Mouse (Mus musculus): Measurements from ENCODE around the gene Tcn2.
"Not testable (repeated sequence)": the region's sequence is repeated elsewhere in the genome, so short reads cannot be mapped to it uniquely, and the experiment has no call there.

The Tcn2 gene

DNA sequence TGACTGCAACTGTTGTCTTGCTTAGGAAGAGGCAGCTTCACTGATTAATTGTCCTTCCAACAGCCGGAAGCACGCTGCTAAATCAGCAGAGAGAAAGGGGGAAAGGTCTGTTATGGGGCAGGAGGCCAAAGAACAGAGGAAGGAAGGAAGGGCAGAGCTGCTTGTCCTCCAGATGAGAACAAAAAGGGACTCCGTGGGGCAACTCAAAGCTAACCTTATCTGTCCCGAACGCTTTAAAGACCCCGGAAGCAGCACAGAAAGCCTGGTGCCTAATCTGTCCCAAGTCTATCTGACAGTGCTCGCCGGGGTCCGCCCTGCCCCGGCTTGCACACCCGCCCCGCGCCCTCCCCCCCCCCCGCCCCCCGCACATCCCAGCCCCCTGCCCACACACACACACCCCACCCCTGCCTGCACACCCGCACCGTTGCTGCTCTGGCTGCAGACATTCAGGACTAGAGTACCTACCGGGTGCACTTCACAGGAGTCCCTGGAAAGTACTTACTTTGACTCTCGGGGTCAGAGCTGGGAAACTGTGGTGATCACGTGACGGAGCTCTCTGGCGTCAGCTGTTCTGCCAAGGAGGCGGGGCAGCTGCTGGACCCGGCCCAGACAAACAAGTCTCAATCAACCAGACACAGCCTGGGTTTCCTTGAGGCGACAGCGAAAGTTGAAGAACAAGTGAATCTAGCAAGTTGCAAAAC is at the start of gene Tcn2:
TSS of gene Tcn2 (minus strand) at position 649 of the 701 bp plus-strand sequence.
- DNase-seq, result peak; percentile 96 to 98

DNA sequence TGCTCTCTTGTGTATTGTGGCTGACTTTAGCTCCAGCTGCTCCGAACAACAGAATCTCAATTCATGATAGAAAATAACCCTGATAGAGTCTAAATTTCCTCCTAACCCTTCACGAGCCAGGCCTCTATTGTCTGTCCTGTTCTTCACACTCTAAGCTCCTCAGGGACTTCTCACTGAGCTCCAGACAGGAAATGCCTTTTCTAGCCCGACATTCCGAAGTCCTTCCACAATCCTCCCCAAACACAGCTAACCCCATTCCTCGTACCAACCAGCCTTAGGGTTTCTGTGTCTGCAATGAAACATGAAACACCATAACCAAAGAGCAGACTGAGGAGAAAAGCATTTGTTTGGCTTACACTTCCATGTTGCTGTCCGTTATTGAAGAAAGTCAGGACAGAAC is 49.6 kb upstream of the Tcn2 start:
- no peak for DNase-seq

DNA sequence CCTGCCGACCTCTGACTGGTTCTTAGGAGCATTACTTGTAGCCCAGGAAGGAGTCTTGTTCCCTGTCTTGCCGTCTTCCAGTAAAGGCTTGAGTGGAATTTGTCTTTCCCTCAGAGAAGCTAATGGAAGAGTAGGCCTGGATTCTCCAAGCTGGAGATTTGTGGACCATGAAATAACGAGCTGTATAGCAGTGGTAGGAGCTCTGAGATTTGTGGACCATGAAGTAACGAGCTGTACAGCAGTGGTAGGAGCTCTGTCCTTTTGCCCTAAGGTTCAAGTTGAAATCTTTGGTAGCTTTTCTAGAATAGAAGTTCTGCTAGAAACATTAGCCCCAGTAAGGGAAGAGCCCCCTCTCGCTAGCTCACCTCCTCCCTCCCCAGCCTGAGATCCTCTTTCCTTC is 46.5 kb upstream of the Tcn2 start:
- peak in 1 of 2 experiments; percentile 48 for DNase-seq

DNA sequence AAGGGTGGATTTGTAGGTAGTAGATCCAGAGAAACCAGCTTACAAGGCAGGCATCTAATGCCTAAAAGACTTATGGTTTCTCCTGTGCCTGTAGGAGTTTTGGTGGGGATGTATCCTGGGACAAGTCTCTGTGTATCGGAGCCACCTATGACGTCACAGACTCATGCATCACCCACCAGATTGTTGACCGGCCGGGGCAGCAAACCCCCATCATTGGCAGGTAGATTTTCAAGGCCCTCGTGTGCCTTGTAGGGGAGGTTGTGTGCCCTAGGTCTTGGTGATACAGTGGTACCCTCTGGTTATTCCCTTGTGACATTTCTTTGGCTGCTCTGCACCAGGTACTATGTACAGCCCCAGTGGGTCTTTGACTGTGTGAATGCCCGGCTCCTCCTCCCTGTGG is 44.7 kb upstream of the Tcn2 start, which contains the start of gene 4930556J24Rik:
TSS of gene 4930556J24Rik (minus strand) at position 101 of the 400 bp plus-strand sequence.
- DNase-seq, result no peak

DNA sequence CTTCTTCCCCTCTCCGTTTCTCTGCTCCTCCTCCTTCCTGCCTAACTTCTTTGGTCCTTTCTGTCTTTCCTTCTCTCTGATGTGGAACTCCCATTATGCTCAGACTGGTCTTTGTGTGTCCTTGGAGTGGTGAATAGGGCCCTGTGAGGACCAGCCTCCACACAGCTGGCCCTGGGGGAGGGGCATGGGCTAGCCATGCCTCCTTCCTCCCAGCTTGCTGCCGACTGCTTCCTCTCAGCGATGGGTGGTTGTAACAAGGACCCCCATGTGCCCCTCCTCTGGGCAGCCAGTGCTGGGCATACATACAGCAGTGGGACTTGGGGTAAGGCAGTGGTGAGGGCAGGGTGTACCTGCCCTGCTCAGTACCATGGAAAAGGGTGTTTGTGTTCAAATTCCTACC is 42.4 kb upstream of the Tcn2 start:
- no peak for DNase-seq

DNA sequence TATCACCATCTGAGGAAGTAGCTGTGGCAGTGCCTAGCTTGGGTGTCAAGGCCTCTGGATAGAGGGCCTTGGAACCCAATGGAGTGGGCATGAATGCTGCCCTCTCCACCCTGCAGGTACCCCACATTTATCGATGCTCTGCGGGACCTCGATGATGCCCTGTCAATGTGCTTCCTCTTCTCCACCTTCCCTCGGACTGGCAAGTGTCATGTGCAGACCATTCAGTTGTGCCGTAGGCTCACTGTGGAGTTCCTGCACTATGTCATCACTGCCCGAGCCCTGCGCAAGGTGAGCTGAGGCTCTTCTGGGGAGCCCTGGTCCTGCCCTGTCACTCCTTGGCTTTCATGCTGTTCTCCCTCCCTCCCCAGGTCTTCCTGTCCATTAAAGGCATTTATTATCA is 41.1 kb upstream of the Tcn2 start:
- DNase-seq, result no peak

DNA sequence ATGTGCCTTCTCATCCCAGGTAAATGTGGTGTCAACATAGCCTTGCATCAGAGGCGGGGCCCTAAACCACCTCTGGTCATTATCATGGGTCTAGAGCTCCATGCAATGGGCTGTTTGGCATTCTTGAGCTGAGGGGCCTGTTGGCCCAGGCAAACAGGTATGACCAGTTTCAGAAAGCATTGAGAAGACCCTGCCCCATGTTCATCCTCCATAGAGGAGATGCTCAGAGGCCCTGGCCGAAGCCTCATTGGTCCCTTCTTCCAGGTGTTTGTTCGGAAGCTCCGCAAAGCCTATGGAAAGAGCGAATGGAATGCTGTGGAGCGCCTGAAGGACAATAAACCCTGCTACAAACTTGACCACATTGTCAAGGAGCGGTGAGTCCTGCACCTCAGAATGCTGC is 38.4 kb upstream of the Tcn2 start:
- DNase-seq, result no peak

DNA sequence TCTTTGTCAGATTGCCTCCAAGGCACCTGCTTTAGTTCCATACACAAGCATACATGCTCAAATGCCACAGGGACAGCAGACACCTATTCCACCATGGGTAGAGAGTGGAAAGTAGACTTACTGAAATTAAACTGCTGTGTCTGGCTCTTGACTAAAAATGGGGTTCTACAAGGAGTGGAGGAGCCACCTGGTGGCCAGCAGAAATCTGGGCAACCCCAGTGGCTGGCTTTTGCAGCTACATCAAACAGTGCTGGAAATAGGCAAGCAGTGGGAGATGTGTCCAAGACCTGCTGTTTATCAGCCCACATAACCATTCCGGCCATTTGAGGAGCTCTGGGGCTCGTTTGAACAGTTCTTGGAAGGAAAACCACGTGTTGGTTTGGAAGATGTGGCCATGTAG is 37.9 kb upstream of the Tcn2 start:
- peak; percentile 42 to 73 for DNase-seq

DNA sequence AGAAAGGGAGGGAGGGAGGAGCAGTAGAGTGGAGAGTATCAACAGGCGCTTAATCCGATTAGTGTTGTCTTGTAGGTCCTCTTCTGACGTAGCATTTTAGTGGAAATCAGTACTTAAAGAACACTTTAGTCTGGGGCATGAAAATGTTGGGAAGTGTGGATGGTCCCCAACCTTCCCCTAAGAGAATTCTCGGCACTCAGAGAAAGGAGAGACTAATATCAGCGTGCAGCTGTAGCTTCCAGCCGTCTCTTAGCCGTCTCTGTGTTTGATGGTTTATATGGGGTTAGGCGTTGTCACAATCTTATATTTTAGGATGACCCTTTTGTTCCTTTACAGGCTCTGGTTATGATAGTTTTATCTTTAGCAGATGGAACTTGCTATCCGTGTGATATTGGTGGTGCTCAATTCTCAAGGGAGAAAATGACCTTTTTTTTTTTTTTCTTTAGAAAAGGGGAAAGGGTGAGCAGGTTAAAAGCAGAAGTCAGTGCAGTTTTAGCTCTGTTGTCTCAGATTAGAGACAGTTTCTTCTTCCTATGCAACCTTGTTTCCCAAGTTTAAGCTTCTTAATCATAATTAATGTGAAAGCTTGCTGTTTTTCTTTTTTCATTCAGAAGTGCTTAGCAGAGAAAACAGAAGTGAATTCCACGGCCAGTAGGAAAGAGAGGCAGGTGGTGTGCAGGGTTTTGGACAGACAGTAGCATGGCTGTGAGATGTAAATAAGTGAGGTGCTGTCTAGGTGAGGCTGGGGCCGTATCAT is 32.6 kb upstream of the Tcn2 start:
- no peak for DNase-seq

DNA sequence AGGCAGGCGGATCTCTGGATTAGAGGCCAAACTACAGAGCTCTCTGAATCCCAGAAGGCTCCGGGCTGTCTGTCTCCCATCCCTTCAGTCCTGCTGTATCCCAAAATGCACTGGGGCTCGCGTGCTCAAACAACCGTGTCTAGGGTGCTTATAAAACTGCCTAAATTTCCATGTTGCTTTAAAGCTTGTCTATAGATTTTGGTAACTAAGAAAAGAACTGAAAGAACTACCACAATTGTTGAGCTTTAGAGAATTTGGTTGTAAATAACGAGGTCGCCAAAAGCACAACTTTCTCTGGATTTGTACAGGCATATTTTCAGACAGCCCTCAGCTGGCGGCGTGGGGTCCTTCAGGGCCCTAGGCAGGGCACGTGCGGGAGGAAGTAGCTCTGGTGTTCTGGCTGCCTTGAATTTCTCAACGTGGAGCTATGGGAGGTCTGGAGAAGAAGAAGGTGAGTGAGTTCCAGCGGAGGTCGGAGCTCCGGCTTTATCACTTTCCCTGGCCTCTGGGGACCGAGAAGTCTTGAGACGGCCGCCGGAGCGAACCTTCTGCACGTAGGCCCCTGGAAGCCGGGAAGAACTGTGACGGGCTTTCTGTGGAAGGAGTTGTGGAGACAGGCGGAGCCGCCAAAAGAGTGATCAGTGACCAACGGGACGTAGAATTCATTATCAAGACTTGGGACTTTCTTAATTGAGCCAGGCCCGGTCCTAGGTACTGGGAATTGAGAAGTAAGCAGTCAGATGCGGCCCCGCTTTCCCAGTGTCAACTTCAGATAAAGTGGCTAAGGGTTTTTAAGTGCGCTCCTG is 31.9 kb upstream of the Tcn2 start, which contains the start of gene Pes1:
TSS of gene Pes1 (plus strand) at position 366 of the 806 bp plus-strand sequence.
- DNase-seq, result peak; percentile 85 to 89

DNA sequence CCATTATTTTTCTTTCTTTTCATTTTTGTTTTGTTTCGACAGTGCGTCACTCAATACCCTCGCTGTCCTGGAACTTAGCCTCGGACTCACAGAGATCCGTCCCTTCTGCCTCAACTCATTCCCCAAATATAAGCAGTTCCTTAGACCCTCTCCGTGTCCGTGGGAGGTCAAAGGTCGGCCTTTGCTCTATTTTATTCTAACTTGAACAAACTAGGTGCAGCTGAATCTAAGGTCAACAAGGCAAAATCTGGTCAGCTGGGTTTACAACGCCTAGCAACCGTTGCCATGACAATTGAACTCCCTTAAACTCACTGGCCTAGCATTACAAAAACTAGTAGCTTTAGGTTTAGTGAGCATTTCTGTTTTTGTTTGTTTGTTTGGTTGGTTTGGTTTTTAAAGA is 31.2 kb upstream of the Tcn2 start:
- peak; percentile 45 to 46 for DNase-seq

DNA sequence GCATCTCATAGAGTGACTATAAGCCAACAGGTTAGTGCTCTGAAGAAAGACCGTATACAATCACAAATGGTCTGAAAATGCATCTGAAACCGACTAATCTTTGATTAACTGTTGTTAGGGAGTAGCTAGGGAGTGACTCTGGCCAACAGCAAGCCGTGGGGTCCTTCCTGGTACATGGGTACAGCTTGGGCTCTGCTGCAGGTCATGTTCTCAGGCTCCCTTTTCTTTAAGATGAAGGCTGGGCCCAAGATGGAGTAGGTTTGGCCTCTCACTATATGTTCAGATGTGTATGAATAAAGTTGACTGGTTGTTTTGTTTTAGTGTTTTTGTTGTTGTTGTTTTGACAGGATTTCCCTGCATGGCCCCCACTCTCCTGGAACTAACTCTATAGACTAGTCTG is 29.8 kb upstream of the Tcn2 start:
- DNase-seq, result no peak

DNA sequence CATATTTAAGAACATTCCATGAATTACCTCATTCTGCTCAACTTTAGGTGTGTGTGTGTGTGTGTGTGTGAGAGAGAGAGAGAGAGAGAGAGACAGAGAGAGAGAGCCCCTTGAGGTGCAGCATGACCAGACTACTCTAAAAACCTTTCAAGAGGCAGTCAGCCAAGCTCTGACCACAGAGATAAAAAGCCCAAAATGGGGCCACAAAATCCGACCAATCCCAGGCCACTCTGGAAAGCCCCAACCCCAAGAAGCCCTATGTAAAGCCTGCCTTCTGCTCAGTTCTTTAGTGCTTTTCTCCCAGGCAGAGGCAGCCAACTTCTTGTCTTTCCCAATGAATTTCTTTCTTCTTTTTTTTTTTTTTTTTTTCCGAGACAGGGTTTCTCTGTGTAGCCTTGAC is 28.9 kb upstream of the Tcn2 start:
- DNase-seq, result no peak

DNA sequence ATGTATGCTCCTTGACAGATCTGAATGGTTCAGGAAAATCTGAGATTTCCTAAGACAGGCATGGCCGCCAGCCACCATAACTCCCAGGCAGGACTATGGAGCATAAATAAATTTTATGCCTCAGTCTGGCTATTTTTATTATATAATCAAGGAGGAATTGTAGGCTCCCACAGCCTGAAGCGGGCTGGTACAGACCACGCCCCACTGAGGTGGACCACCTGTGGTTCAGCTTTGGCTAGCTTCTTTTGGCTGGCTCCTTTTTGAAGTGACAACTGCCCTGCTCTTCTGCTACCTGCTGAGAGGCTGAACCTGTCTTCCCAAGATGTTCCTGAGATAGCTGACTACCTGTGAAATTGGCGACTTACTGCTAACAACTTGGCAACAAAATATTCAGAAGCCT is 23.4 kb upstream of the Tcn2 start:
- DNase-seq, result not testable (repeated sequence)

DNA sequence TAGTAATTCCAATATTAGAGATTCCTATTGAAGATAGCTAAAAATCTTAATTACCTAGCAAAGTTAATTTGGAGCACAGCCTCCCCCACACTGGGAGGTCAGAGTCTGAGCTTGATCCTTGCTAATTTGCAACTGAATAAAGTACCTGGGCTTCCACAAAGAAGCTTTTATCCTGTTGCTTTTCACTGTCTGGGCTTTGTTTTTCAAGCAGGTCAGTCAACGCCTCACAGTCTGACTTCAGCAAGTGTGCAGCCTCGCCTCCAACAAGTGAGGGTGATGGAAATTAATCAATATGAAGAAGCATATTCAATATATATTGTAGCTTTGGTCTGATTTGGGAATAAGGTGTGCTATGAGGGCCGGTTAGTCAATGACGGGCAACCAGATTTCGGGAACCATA is 22.9 kb upstream of the Tcn2 start:
- DNase-seq, result not testable (repeated sequence)

DNA sequence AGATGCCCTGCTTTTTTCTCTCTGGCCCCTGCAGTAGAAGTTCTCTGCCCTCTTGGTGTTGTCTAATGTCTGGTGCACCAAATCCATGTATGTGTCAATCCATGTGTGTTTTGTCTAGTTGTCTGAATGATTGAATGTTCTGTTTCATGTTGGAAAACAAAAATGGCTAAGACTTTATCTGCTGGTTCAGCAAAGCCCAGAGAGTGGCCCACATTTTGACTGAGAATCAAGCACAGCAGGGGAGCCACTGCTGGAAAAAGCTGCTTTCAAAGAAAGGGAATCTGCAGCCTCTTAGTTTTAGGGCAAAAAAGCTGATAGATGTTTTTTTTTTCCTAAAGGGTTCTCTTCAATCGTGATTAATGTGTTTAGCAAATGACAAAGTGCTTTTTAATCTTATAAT is 14.4 kb upstream of the Tcn2 start:
- DNase-seq, result no peak

DNA sequence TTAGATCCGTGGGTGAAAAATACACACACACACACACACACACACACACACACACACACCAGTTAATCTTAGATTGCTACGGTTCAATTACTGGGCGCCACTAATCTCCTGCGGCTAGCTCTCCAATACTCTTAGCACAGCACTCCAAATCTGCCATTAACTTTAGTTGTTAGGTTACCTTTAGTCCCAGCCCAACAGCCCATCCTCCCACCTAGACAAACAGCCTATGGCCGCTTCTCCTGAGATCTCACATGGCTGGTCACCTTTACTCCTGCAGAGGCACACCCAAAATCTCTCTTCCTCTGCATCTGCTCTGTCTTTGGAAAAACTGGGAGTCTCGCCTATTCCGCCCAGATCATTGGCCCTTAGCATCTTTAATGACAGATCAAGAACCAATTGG is 9.4 kb upstream of the Tcn2 start:
- DNase-seq, result peak; percentile 34 to 43

DNA sequence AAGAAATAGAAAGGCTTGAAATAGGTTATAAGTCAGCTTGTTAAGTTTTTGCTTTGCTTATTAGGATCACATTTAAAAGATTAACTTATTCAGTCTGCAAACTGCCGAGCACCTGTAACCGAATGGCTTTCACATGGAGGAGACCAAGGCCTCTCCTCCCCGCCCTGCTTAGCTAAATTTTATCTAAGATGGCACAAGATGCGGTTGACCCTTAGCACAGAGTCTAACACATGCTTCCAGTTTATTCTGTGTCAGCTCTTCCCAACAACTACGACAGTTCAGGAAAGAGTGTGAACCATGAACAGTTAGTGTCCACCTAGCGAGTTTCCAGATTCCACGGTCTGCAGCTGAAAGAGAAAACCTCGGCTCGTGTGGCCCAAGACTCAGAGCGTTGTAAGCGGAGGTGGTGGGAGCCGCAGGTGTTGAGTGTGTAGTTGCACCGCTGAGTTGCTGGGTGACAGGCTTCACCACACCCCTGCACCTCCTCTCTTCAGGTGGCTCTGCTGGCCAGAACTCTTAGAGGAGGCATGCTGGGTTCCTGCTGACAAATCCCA is 5.4 kb upstream of the Tcn2 start:
- DNase-seq, result peak; percentile 66 to 88

DNA sequence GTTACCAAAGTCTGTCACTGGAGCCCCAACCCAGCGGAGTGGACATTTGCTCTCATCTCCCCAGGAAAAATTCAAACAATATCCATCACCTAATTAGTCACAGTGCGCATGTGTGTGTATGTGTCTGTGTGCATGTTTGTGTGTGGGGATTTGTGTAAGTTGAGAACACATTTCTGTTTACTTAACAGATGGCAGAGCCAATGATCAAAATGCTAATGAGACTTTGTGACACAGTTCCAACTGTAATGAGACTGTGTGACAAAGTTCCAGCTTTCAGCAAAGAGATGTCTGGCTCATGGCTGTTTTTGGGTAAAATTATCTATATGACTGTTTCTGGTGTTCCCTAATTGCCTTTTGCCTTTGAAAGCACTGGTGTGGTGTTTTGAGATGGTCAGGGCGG is 4.4 kb upstream of the Tcn2 start:
- DNase-seq, result no peak

DNA sequence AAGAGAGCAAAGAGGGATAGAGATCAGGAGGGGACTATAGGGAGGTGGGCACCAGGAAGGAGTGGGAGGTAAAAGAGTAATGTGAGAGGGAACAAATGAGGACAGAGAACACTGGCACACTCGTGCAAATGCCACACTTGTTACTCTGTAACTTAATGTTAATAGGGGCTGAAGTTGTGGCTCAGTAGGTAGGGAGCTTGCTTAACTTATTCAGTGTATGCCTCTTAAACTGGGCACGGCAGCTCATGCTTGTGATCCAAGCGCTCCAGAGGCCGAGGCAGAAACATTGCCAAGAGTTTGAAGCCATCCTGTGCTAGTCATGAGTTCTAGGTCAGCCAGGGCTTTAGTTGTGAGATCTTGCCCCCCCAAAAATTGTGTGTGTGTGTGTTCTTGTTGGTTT is 3.2 kb upstream of the Tcn2 start:
- peak; percentile 47 to 67 for DNase-seq

DNA sequence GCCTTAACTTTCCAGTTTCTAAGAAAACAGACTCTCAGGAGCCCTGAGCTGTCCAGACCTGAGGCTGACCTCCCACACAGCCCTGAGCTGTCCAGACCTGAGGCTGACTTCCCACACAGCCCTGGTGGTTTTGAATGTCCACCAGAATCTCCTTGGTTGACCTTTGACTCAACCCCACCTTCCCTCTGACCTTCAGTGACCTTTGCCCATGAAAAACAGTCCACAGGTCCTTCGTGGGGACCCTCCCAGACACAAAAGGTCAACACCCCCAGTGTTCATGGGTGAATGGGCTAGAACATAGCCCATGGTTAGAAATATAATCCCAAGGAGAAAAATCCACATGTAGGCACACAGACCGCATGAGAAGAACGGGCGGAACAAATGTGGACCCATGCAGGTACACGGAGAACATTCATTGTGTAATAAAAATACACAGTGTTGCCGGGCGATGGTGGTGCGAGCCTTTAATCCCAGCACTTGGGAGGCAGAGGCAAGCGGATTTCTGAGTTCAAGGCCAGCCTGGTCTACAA is 1.9 kb upstream of the Tcn2 start:
- DNase-seq, result peak; percentile 58 to 63

DNA sequence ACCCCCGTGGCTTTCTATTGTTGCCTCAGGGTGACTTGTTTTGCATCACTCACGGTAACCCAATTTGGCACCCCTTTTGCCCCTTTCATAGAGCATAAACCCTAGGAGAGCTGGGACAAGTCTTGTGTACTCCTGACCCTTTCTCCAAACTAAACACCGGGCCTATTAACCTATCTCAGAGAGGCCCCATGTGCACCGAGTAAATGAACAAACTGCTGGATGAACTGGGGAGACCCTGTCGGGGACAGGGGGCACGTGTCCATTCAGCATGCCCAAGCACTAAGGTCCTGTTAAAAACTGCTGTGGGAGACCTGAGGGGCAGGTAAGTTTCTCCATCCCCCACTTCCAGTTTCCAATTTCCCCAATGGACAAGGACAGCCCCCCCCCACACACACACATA is 1.0 kb downstream of the Tcn2 start:
- peak; percentile 44 to 57 for DNase-seq

DNA sequence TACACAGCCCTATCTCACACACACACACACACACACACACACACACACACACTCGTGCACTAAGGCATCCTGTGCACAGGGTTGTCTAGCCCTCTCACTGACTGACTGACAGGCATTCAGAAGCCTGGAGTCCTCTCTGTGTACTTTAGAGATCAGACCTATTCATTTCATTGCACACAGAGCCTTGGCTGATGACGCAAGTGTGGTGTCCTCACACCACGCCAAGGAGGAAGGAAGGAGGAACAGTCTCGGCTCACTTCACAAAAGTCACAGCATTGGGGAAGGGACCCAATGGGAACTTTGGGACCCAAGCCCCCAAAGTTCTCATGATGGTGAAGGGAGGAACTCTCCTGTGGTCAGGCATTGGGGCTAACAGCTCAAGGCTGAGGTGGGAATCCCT is 1.9 kb downstream of the Tcn2 start:
- DNase-seq, result peak; percentile 47 to 54

All from kidney, postnatal 36 days (tissue).